Mouse (Mus musculus) heart, postnatal 0 days (tissue): ENCODE measurements around the gene Ugt1a6b. TPM values are rescaled to one million over a fixed set of nuclear protein-coding genes. Genes with fewer than 3 reads are reported as not detected.

Experiments
- ATAC-seq: fragments of 200-750 bp; cut with Nextera tagmentation; 2 replicates; pipeline ENCODE4 v1.8.0; 2017; ENCODE audit warnings: low read depth, moderate number of reproducible peaks, moderate library complexity; ENCODE audit not compliant: insufficient read depth
- DNase-seq: peaks from one replicate; pipeline ENCODE4 v3.0.0-alpha.2; 2016; ENCODE audit warnings: low spot score
- H3K27ac ChIP-seq: fragments of 300-500 bp; sonication (generic); 2 replicates; pipeline ENCODE4 v1.5.1; 2014; ENCODE audit warnings: low read depth, mild to moderate bottlenecking
- H3K27me3 ChIP-seq: fragments of 300-500 bp; sonication (generic); 2 replicates; pipeline ENCODE4 v1.6.1; 2014; ENCODE audit warnings: low read length, mixed read lengths; ENCODE audit not compliant: control insufficient read depth, insufficient read depth
- H3K36me3 ChIP-seq: fragments of 300-500 bp; sonication (generic); replicated peaks from 2 replicates; pipeline ENCODE4 v1.6.1; 2014; ENCODE audit warnings: low read length, mixed read lengths; ENCODE audit not compliant: control insufficient read depth, insufficient read depth
- H3K4me1 ChIP-seq: fragments of 300-500 bp; sonication (generic); 2 replicates; pipeline ENCODE4 v1.6.1; 2014; ENCODE audit warnings: antibody characterized with exemption; ENCODE audit not compliant: control insufficient read depth, insufficient read depth
- H3K4me2 ChIP-seq: fragments of 300-500 bp; sonication (generic); 2 replicates; pipeline ENCODE4 v1.6.1; 2014; ENCODE audit warnings: low read depth, mild to moderate bottlenecking, low read length, moderate library complexity
- H3K4me3 ChIP-seq: fragments of 300-500 bp; sonication (generic); 2 replicates; pipeline ENCODE4 v1.5.1; 2014; ENCODE audit warnings: low read depth, low read length
- H3K9ac ChIP-seq: fragments of 300-500 bp; sonication (generic); replicated peaks from 2 replicates; pipeline ENCODE4 v1.6.1; 2014; ENCODE audit warnings: low read depth, low read length, mixed read lengths
- H3K9me3 ChIP-seq: fragments of 300-500 bp; sonication (generic); replicated peaks from 2 replicates; pipeline ENCODE4 v1.6.1; 2016; ENCODE audit warnings: low read length; ENCODE audit not compliant: control insufficient read depth
- CTCF ChIP-seq: IDR thresholded peaks from 2 replicates; pipeline ENCODE4 v1.5.1; 2016; ENCODE audit warnings: antibody characterized with exemption, control low read depth, low read depth
- EP300 ChIP-seq: IDR thresholded peaks from 2 replicates; pipeline ENCODE4 v1.6.1; 2016; ENCODE audit warnings: antibody characterized with exemption, low read depth
- WGBS: fragments of 180-500 bp; shearing (Covaris S2); extraction: QIAGEN DNeasy Blood & Tissue Kit; methylation state at CpG from one replicate; pipeline ENCODE4 v1.1.7; 2014; 5-methylcytosine and 5-hydroxymethylcytosine counted together
- polyA plus RNA-seq: library from polyadenylated mRNA; unstranded; fragments of >200 nt; fragmentation: Nextera tagmentation; extraction: Ambion mirVana; gene quantifications from 2 replicates; pipeline ENCODE4 v1.2.1, GENCODE M21; 2015
- total RNA-seq: library from RNA; depleted of rRNA; stranded (reverse); fragments of >200 nt; gene quantifications from 2 replicates; pipeline ENCODE4 v1.2.3, GENCODE M21; 2014; ENCODE audit warnings: low replicate concordance

The Ugt1a6b gene
- total and polyA plus RNA-seq, 2 experiments from 2014 or later, result 0.19 TPM; not detected in 1

- H3K36me3 ChIP-seq, result no peaks in the 10 kb centered on the region
- H3K9ac ChIP-seq, result no peak overlapping the region
- WGBS, result 55% methylated on average over 11 of the region's 11 CpGs
- H3K27ac ChIP-seq, result no peak overlapping the region
- H3K4me3 ChIP-seq, result no peak overlapping the region
- no peak for TF ChIP-seq EP300
- no peak for TF ChIP-seq CTCF
- no peaks in the 10 kb centered on the region for H3K27me3 ChIP-seq
- ATAC-seq, result no peak
- H3K4me2 ChIP-seq, result no peak overlapping the region
- DNase-seq, result no peak
- H3K4me1 ChIP-seq, result no peaks in the 10 kb centered on the region
- H3K9me3 ChIP-seq, result peaks cover 95% of the 10 kb centered on the region
Measured at GRCm38 (mm10) chr1:88235046-88235893, 132.2 kb downstream of the Ugt1a6b start.

GRCm38 (mm10) chr1:88235894-88236415 is 132.9 kb downstream of the Ugt1a6b start:
- H3K4me1 ChIP-seq, result no peaks in the 10 kb centered on the region
- DNase-seq (no peak), ATAC-seq (no peak)
- TF ChIP-seq EP300 (no peak), CTCF (no peak)
- H3K9ac ChIP-seq, result no peak overlapping the region
- H3K4me2 ChIP-seq, result no peak overlapping the region
- H3K4me3 ChIP-seq, result no peak overlapping the region
- WGBS, result 43% methylated on average over 4 of the region's 4 CpGs
- no peaks in the 10 kb centered on the region for H3K27me3 ChIP-seq
- no peaks in the 10 kb centered on the region for H3K36me3 ChIP-seq
- peaks cover 95% of the 10 kb centered on the region for H3K9me3 ChIP-seq
- no peak overlapping the region for H3K27ac ChIP-seq

DNA sequence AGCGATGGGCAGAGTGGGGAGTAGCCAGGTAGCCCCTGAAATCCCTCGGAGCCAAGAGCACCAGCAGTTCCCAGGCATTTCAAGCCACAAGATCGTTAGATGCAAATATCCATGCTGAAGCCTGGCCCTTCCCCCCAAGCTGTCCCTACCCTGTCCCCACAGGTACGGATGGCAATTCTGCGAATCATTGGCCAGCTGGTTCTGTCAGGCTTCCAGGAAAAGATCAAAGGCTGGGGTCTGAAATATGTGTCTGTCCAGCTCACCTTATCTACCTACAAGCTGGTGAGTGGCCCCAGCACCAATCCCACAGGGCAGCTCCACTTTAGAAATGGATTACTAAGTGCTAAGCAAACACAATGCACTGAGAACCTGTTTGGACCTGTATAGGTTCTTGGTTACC is 134.3 kb downstream of the Ugt1a6b start:
- Histone ChIP-seq H3K4me2 (no peak overlapping the region), H3K36me3 (no peaks in the 10 kb centered on the region), H3K4me1 (no peaks in the 10 kb centered on the region), H3K9me3 (peaks cover 93% of the 10 kb centered on the region), H3K9ac (no peak overlapping the region), H3K4me3 (no peak overlapping the region), H3K27ac (no peak overlapping the region), H3K27me3 (no peaks in the 10 kb centered on the region)
- TF ChIP-seq EP300, result no peak
- TF ChIP-seq CTCF, result no peak
- DNase-seq, result no peak
- no peak for ATAC-seq
- WGBS, result 66% methylated on average over 5 of the region's 5 CpGs

DNA sequence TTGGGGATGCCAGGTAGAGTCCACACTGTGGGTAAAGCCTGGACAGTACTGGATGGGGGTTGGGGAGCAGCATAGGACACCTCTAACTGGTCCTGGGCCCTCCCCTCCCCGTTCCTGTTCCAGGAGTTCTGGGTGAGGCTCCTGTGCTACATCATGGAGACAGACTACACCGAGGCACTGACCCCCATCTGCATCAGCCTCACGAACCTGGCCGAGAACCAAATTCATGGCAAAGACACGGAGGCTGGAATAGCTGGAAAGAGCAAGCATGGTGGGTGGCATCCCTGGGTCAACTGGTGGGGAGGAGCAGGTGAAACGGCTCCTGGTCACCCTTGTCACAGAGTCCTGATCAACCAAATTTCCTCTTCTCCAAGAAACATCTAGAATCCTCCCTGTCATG is 135.7 kb downstream of the Ugt1a6b start:
- ATAC-seq, result no peak
- H3K36me3 ChIP-seq, result no peaks in the 10 kb centered on the region
- 64% methylated on average over 6 of the region's 6 CpGs for WGBS
- no peak overlapping the region for H3K9ac ChIP-seq
- H3K4me1 ChIP-seq, result no peaks in the 10 kb centered on the region
- DNase-seq, result no peak
- no peak for TF ChIP-seq CTCF
- no peak for TF ChIP-seq EP300
- H3K27ac ChIP-seq, result no peak overlapping the region
- no peaks in the 10 kb centered on the region for H3K27me3 ChIP-seq
- H3K9me3 ChIP-seq, result peaks cover 90% of the 10 kb centered on the region
- H3K4me2 ChIP-seq, result no peak overlapping the region
- no peak overlapping the region for H3K4me3 ChIP-seq

DNA sequence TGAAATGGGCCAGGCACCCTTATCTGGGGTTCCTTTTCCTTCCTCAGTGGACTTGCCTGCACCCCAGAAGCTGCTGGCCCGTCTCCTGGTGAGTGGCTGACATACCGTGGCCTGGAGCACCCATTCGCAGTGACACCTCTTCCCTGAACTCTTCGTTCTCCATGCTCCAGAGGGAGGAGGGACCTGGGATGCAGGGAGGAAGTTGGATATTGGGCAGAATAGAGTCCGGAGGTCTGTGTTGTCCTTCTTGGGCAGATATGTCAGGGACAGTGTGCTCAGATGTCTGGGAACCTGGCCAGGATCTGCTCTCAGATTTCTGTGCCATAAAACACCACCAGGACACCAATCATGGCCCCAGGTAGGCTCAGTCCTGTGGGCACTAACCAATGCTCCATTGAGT is 137.0 kb downstream of the Ugt1a6b start:
- Histone ChIP-seq H3K4me2 (no peak overlapping the region), H3K4me3 (no peak overlapping the region), H3K4me1 (no peaks in the 10 kb centered on the region), H3K27me3 (no peaks in the 10 kb centered on the region), H3K9me3 (peaks cover 83% of the 10 kb centered on the region), H3K36me3 (no peaks in the 10 kb centered on the region), H3K27ac (no peak overlapping the region), H3K9ac (no peak overlapping the region)
- no peak for DNase-seq
- no peak for ATAC-seq
- WGBS, result 64% methylated on average over 5 of the region's 5 CpGs
- TF ChIP-seq CTCF (no peak), EP300 (no peak)
